Mouse (Mus musculus) embryonic fibroblast, embryonic 13.5 days (primary cell): Measurements from ENCODE around the gene Chchd6. TPM values are rescaled to one million over a fixed set of nuclear protein-coding genes. Genes with fewer than 3 reads are reported as not detected.

Experiments
- H3K27ac ChIP-seq: 2 replicates; pipeline ENCODE4 v1.5.1; 2012; ENCODE audit warnings: low read length, control low read depth, inconsistent platforms; ENCODE audit not compliant: insufficient read depth
- H3K4me1 ChIP-seq: 2 replicates; pipeline ENCODE4 v1.6.1; 2011; ENCODE audit warnings: low read length; ENCODE audit not compliant: control insufficient read depth, insufficient read depth
- H3K4me3 ChIP-seq: 2 replicates; pipeline ENCODE4 v1.5.1; 2011; ENCODE audit warnings: mild to moderate bottlenecking, control low read depth, low read length; ENCODE audit not compliant: insufficient read depth
- CTCF ChIP-seq: IDR thresholded peaks from 2 replicates; pipeline ENCODE4 v1.5.1; 2011; ENCODE audit warnings: mild to moderate bottlenecking, control low read depth, low read length, moderate library complexity, borderline replicate concordance; ENCODE audit not compliant: insufficient read depth
- POLR2A ChIP-seq: IDR thresholded peaks from 2 replicates; pipeline ENCODE4 v1.6.1; 2011; ENCODE audit warnings: low read depth, mild to moderate bottlenecking, control low read depth, low read length, moderate library complexity
- polyA plus RNA-seq: library from polyadenylated mRNA; stranded (reverse); fragments of >200 nt; gene quantifications from 2 replicates; pipeline ENCODE4 v1.2.4, GENCODE M21; 2011; ENCODE audit warnings: low read depth; ENCODE audit not compliant: missing spikeins, insufficient read length

Chchd6 gene
- polyA plus RNA-seq, 1 experiment = 14.4 TPM

- Histone ChIP-seq H3K4me3 (no peak overlapping the region), H3K27ac (no peak overlapping the region), H3K4me1 (no peaks in the 10 kb centered on the region)
- no peak for TF ChIP-seq CTCF
- no peak for TF ChIP-seq POLR2A
These were observed 34.6 kb downstream of the Chchd6 start for GRCm38 (mm10) chr6:89560826-89561225.

GRCm38 (mm10) chr6:89557654-89558053 lies 37.8 kb downstream of the Chchd6 start:
- TF ChIP-seq POLR2A (no peak), CTCF (no peak)
- Histone ChIP-seq H3K4me1 (no peaks in the 10 kb centered on the region), H3K4me3 (no peak overlapping the region)

GRCm38 (mm10) chr6:89556566-89556965 lies 38.9 kb downstream of the Chchd6 start:
- H3K27ac ChIP-seq = no peak overlapping the region
- peaks cover 6% of the 10 kb centered on the region; the same call in 1 of the 2 replicates for H3K4me1 ChIP-seq
- no peak overlapping the region for H3K4me3 ChIP-seq
- TF ChIP-seq CTCF (no peak), POLR2A (no peak)

More at GRCm38 (mm10) chr6:89557654-89558053, 37.8 kb downstream of the Chchd6 start:
- H3K27ac ChIP-seq = no peak overlapping the region

- no peak overlapping the region for H3K4me3 ChIP-seq
- H3K27ac ChIP-seq = no peak overlapping the region
- TF ChIP-seq CTCF (no peak), POLR2A (no peak)
- peaks cover 6% of the 10 kb centered on the region; the same call in 1 of the 2 replicates for H3K4me1 ChIP-seq
These were observed 39.5 kb downstream of the Chchd6 start for GRCm38 (mm10) chr6:89555971-89556370.

- TF ChIP-seq POLR2A (no peak), CTCF (no peak)
- no peak overlapping the region for H3K4me3 ChIP-seq
- no peak overlapping the region for H3K27ac ChIP-seq
- H3K4me1 ChIP-seq = peaks cover 6% of the 10 kb centered on the region; the same call in 1 of the 2 replicates
These were observed 41.4 kb downstream of the Chchd6 start for GRCm38 (mm10) chr6:89554029-89554428.

- peaks cover 6% of the 10 kb centered on the region; the same call in 1 of the 2 replicates for H3K4me1 ChIP-seq
- no peak for TF ChIP-seq POLR2A
- TF ChIP-seq CTCF = peak; percentile 83
- H3K4me3 ChIP-seq = no peak overlapping the region
- no peak overlapping the region for H3K27ac ChIP-seq
These were observed 42.3 kb downstream of the Chchd6 start for GRCm38 (mm10) chr6:89553012-89553704.

GRCm38 (mm10) chr6:89552321-89553011 lies 43.0 kb downstream of the Chchd6 start:
- no peak overlapping the region for H3K27ac ChIP-seq
- peaks cover 6% of the 10 kb centered on the region; the same call in 1 of the 2 replicates for H3K4me1 ChIP-seq
- TF ChIP-seq POLR2A (no peak), CTCF (no peak)
- no peak overlapping the region for H3K4me3 ChIP-seq

GRCm38 (mm10) chr6:89549157-89549556 lies 46.3 kb downstream of the Chchd6 start:
- Histone ChIP-seq H3K4me3 (no peak overlapping the region), H3K27ac (no peak overlapping the region), H3K4me1 (peaks cover 6% of the 10 kb centered on the region; the same call in 1 of the 2 replicates)
- no peak for TF ChIP-seq CTCF
- TF ChIP-seq POLR2A = no peak

GRCm38 (mm10) chr6:89547951-89548350 lies 47.5 kb downstream of the Chchd6 start:
- Histone ChIP-seq H3K27ac (no peak overlapping the region), H3K4me3 (no peak overlapping the region), H3K4me1 (peaks cover 6% of the 10 kb centered on the region; the same call in 1 of the 2 replicates)
- TF ChIP-seq POLR2A = no peak
